Mouse (Mus musculus) midbrain, embryonic 16.5 days (tissue): ENCODE measurements around the gene Gstm2. TPM values are rescaled to one million over a fixed set of nuclear protein-coding genes. Genes with fewer than 3 reads are reported as not detected.
"Not testable (repeated sequence)": the region's sequence is repeated elsewhere in the genome, so short reads cannot be mapped to it uniquely, and the experiment has no call there.

Source experiments
- ATAC-seq: fragments of 200-750 bp; cut with Nextera tagmentation; 2 replicates; pipeline ENCODE4 v1.8.0; 2017; ENCODE audit warnings: moderate TSS enrichment
- H3K27ac ChIP-seq: fragments of 300-500 bp; sonication (generic); 2 replicates; pipeline ENCODE4 v1.5.1; 2014; ENCODE audit warnings: mild to moderate bottlenecking, low read length, mixed read lengths
- H3K27me3 ChIP-seq: fragments of 300-500 bp; sonication (generic); 2 replicates; pipeline ENCODE4 v1.6.1; 2014; ENCODE audit warnings: low read depth, low read length, mixed read lengths; ENCODE audit not compliant: control insufficient read depth, insufficient read depth
- H3K36me3 ChIP-seq: fragments of 300-500 bp; sonication (generic); 2 replicates; pipeline ENCODE4 v1.6.1; 2014; ENCODE audit warnings: mild to moderate bottlenecking, low read length, moderate library complexity, mixed read lengths; ENCODE audit not compliant: control insufficient read depth, insufficient read depth
- H3K4me1 ChIP-seq: fragments of 300-500 bp; sonication (generic); 2 replicates; pipeline ENCODE4 v1.6.1; 2014; ENCODE audit warnings: mild to moderate bottlenecking, low read length, mixed read lengths; ENCODE audit not compliant: control insufficient read depth, insufficient read depth
- H3K4me2 ChIP-seq: fragments of 300-500 bp; sonication (generic); 2 replicates; pipeline ENCODE4 v1.6.1; 2014; ENCODE audit warnings: mild to moderate bottlenecking, low read length, mixed read lengths
- H3K4me3 ChIP-seq: fragments of 300-500 bp; sonication (generic); 2 replicates; pipeline ENCODE4 v1.5.1; 2014; ENCODE audit warnings: low read depth, mild to moderate bottlenecking, low read length, moderate library complexity, mixed read lengths
- H3K9ac ChIP-seq: fragments of 300-500 bp; sonication (generic); 2 replicates; pipeline ENCODE4 v1.6.1; 2014; ENCODE audit warnings: low read depth, low read length, mixed read lengths
- H3K9me3 ChIP-seq: fragments of 300-500 bp; sonication (generic); replicated peaks from 2 replicates; pipeline ENCODE4 v1.6.1; 2014; ENCODE audit warnings: mild to moderate bottlenecking, low read length, mixed read lengths; ENCODE audit not compliant: control insufficient read depth, poor library complexity, severe bottlenecking
- WGBS: fragments of 180-500 bp; shearing (Covaris S2); extraction: QIAGEN DNeasy Blood & Tissue Kit; methylation state at CpG from one replicate; pipeline ENCODE4 v1.1.7; 2014; 5-methylcytosine and 5-hydroxymethylcytosine counted together
- polyA plus RNA-seq: library from polyadenylated mRNA; unstranded; fragments of >200 nt; fragmentation: Nextera tagmentation; extraction: Ambion mirVana; gene quantifications from 2 replicates; pipeline ENCODE4 v1.2.1, GENCODE M21; 2015

Gene Gstm2
- polyA plus RNA-seq, 1 experiment from 2014 or later: 7.7 TPM

DNA sequence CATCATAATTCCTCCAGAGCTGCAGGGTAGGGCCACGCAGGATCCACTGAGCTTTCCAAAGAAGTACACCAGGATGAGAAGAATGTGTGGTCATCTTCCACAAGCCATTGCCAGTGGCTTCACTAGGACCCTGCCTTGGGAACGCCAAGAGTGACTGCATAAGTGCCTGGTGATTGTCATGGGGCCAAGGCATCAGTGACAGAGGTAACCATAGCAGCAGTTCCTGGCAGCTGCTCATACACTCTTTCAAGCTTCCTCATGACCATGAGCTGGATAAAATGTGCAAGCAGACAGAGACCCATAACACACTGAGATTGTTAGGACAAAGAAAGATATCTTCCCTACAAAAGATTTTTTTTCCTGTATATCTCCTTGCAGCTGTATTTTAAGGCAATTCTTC is 24.0 kb upstream of the Gstm2 start:
- Histone ChIP-seq H3K27me3 (no peaks in the 10 kb centered on the region), H3K4me1 (peaks cover 2% of the 10 kb centered on the region; the same call in 1 of the 2 replicates), H3K36me3 (no peaks in the 10 kb centered on the region), H3K4me3 (no peak overlapping the region), H3K4me2 (no peak overlapping the region), H3K9me3 (no peaks in the 10 kb centered on the region), H3K27ac (no peak overlapping the region), H3K9ac (no peak overlapping the region)
- 0 out of 2 replicates have a peak, but pooled peaks have one; percentile 61 for ATAC-seq
- WGBS: 65% methylated on average over 2 of the region's 2 CpGs

DNA sequence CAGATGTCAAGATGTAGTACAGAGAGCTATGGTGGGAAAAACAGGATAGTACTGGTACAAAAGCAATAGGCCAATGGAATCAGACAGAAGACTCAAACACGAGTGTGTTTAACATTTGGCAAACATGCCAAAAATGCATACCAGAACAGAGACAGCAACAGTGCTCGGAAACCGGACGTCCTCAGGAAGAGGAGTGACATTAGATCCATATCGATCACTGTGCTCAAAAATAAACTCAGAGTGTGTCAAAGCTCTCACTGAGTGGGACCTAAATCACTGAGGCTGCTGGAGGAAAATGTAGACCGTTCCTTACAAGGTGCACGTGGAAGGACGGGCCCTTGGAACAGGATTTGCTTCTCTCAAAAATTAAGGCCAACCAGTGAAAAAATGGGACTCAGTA is 15.8 kb upstream of the Gstm2 start:
- Histone ChIP-seq H3K4me2 (no peak overlapping the region), H3K9me3 (no peaks in the 10 kb centered on the region), H3K27me3 (no peaks in the 10 kb centered on the region), H3K4me1 (no peaks in the 10 kb centered on the region), H3K4me3 (no peak overlapping the region), H3K9ac (no peak overlapping the region), H3K36me3 (no peaks in the 10 kb centered on the region), H3K27ac (no peak overlapping the region)
- WGBS: 88% methylated on average over 8 of the region's 8 CpGs
- ATAC-seq: no peak

DNA sequence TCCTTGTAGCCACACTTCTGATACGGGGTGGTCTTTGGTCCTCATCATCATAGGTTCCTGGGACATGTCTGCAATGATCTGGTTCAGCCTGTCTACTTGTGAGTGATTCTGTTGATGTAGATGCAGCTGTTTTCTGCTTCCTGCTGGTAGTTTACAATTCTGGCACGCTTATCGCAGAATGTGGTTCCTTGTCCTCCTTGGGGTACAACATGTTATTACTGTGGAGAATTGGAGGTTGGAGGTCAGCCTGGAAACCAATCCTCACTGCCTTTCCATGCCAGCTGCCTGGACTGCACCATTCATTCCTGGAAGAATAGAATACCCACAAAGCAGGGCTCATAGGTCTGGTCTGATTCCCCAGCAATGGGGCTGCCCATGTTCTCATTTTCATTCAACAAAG is 13.2 kb upstream of the Gstm2 start:
- H3K9me3 ChIP-seq: no peaks in the 10 kb centered on the region
- no peaks in the 10 kb centered on the region for H3K4me1 ChIP-seq
- WGBS: 83% methylated on average over 3 of the region's 3 CpGs
- no peaks in the 10 kb centered on the region for H3K27me3 ChIP-seq
- H3K9ac ChIP-seq: no peak overlapping the region
- H3K36me3 ChIP-seq: no peaks in the 10 kb centered on the region
- no peak overlapping the region for H3K4me3 ChIP-seq
- H3K27ac ChIP-seq: no peak overlapping the region
- no peak overlapping the region for H3K4me2 ChIP-seq
- ATAC-seq: no peak

DNA sequence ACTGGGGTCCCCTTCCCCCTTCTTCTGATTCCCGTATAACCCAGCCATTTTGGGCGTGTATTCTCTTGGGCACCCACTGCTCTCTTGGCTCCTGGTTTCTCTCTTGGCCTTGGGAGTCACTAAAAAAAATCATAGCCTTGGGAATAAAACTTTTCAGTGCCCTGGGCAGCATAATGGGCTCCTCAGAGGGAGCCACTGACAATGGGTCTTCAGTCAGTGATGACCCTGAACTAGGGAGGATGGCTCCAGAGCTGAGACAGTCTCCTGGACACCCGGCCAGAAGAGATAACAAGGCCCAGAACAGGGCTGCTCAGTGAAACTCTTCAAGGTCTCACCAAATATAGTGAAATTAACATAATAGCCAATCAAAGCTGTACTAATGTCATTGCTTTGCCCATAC is 12.3 kb upstream of the Gstm2 start:
- H3K9ac ChIP-seq: no peak overlapping the region
- H3K36me3 ChIP-seq: no peaks in the 10 kb centered on the region
- WGBS: 81% methylated on average over 3 of the region's 3 CpGs
- H3K4me1 ChIP-seq: no peaks in the 10 kb centered on the region
- no peaks in the 10 kb centered on the region for H3K27me3 ChIP-seq
- no peaks in the 10 kb centered on the region for H3K9me3 ChIP-seq
- H3K4me2 ChIP-seq: no peak overlapping the region
- H3K27ac ChIP-seq: no peak overlapping the region
- no peak overlapping the region for H3K4me3 ChIP-seq
- ATAC-seq: no peak

DNA sequence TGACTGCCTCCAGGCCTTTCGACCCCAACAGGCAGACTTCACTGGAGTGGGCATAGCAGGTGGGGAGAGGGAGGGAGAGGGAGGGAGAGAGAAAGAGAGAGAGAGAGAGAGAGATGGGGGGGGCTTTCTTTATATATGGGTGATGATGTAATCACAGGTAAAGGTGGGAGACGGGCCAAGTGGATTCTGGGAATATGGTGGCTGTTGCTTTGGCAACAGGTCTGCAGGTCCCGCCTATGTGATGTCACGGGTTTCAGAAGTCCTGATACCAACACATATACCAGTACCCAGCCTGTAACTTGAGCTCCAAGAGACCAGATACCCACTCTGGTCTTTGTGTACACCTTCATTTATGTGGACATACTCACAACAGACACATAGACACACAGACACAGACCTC is 10.3 kb upstream of the Gstm2 start:
- WGBS: 86% methylated on average over 4 of the region's 4 CpGs
- Histone ChIP-seq H3K9ac (no peak overlapping the region), H3K4me1 (no peaks in the 10 kb centered on the region), H3K9me3 (no peaks in the 10 kb centered on the region), H3K4me3 (no peak overlapping the region), H3K27ac (no peak overlapping the region), H3K4me2 (no peak overlapping the region), H3K27me3 (no peaks in the 10 kb centered on the region), H3K36me3 (no peaks in the 10 kb centered on the region)
- no peak for ATAC-seq

DNA sequence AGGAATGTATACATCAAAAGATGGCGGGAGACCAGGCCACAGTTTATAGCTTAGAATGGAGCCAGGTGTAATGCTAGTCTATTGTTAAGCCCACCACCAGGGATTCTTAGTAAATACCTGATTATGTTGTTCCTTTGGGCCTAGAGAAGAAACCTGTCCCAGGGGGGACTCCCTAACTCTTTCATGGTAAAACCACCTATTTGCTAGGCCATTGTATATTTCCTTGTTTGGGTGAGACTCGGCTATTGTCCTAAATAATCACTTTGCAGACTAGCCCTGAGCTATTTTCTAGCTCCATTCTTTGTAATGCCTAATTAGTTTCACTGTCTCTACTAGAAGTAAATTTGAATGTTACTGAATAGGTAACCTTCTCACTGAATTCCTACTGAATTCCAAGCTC is 9.7 kb upstream of the Gstm2 start:
- not testable (repeated sequence) for H3K27me3 ChIP-seq, H3K4me1 ChIP-seq, ATAC-seq, H3K9ac ChIP-seq, H3K36me3 ChIP-seq, H3K9me3 ChIP-seq, H3K27ac ChIP-seq, H3K4me2 ChIP-seq, H3K4me3 ChIP-seq
- 74% methylated on average over 2 of the region's 2 CpGs for WGBS

DNA sequence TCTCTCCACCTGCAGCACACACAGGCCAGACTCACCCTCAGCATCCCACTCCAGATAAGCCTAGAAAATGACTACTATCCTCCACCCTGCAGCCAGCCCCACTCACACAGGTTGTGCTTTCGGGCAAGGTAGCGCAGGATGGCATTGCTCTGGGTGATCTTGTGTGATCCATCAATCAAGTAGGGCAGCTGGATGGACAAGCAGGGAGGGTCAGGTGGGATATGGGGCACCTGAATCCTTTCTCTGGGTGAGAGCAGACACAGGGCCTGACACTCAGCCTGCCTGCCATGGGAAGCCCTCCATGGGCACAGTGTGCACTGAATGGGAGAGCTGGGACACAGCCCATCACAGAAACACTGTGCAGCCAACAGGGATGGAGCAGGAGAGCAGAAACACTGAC is 1.1 kb downstream of the Gstm2 start:
- H3K27me3 ChIP-seq, H3K9me3 ChIP-seq, H3K4me3 ChIP-seq, ATAC-seq, H3K4me2 ChIP-seq, H3K36me3 ChIP-seq, H3K9ac ChIP-seq, H3K27ac ChIP-seq, H3K4me1 ChIP-seq: not testable (repeated sequence)
- WGBS: 100% methylated on average over 2 of the region's 2 CpGs

DNA sequence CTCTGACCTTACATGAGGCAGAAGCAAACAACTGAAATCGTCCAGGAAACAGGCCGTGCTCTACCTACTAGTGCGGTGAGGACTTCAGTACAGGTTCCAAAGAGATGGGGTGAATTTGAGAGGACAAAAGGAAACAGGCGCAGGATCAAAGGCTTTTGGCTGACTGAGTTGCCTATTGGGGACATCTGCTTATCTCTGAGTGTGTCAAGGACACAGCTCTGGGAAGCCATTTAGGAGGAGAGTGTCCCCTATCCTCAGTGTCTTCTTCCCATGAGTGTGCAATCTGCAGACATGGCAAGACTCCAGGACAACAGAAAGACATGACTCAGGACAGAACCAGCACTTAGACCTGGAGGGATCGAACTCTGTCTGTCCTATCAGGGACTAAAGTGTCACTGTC is 1.8 kb downstream of the Gstm2 start:
- Histone ChIP-seq H3K36me3 (no peaks in the 10 kb centered on the region), H3K9ac (no peak overlapping the region), H3K27me3 (no peaks in the 10 kb centered on the region), H3K9me3 (no peaks in the 10 kb centered on the region), H3K4me3 (no peak overlapping the region), H3K4me1 (no peaks in the 10 kb centered on the region), H3K27ac (no peak overlapping the region), H3K4me2 (no peak overlapping the region)
- ATAC-seq: no peak
- 89% methylated on average over 5 of the region's 5 CpGs for WGBS

DNA sequence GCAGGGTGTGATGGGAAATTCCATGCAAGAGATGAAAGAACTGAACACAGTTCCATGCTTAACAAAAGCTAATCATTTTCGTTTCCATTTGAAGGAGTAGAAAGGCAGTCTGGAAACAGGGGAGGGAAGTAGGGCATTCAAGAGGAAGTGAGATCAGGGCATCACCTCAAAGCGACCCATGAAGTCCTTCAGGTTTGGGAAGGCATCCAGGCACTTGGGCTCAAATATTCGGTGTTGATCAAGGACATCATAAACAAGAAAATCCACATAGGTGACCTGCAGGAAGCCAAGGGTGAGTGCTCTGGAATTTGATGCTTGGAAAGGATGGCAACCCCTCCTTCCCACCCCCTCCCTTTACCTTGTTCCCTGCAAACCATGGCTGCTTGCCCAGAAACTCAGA is 2.5 kb downstream of the Gstm2 start:
- H3K36me3 ChIP-seq: no peaks in the 10 kb centered on the region
- H3K4me1 ChIP-seq: no peaks in the 10 kb centered on the region
- H3K9me3 ChIP-seq: no peaks in the 10 kb centered on the region
- no peak overlapping the region for H3K4me3 ChIP-seq
- ATAC-seq: no peak
- H3K27ac ChIP-seq: no peak overlapping the region
- 73% methylated on average over 3 of the region's 3 CpGs for WGBS
- no peak overlapping the region for H3K4me2 ChIP-seq
- no peaks in the 10 kb centered on the region for H3K27me3 ChIP-seq
- no peak overlapping the region for H3K9ac ChIP-seq

DNA sequence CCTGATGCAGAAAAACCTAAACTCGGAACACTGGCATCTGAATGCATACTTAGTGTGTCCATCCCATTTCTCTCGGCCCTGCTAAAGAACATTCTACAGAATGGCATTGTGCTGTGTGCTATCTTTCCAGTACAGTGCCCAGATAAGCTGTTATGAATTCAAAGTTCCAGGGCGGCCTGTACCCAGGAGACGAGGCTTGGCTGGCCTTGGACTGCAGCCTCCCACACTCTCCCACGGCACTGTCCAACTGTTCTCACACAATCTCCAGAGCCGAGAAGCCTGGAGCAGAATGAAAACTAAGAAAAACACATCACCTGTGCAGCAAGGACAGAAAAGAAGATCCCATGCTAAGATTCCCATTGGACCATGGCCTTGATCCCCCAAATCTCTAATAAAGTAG is 3.5 kb downstream of the Gstm2 start:
- ATAC-seq: no peak
- 81% methylated on average over 6 of the region's 6 CpGs for WGBS
- Histone ChIP-seq H3K27me3 (no peaks in the 10 kb centered on the region), H3K36me3 (no peaks in the 10 kb centered on the region), H3K9ac (no peak overlapping the region), H3K27ac (no peak overlapping the region), H3K4me1 (no peaks in the 10 kb centered on the region), H3K4me2 (no peak overlapping the region), H3K4me3 (no peak overlapping the region), H3K9me3 (no peaks in the 10 kb centered on the region)
